In genomic region chr2:25575432-25576027, GRCm38 (mm10) we compare ENCODE assay signal across 8 mouse cellular contexts. TPM values are rescaled to one million over a fixed set of nuclear protein-coding genes. Genes with fewer than 3 reads are reported as not detected.
DNase-seq lines count a peak whose midpoint lies in the region; ATAC-seq and TF ChIP-seq lines count a peak whose summit lies in the region.

No protein-coding gene starts in this region.

- no peak for TF ChIP-seq EP300 in lung, postnatal 0 days (IDR thresholded peaks at IDR 0.05)

- peak overlapping the region; percentile 46; the same call in 1 of the 2 replicates for H3K9ac ChIP-seq in forebrain, postnatal 0 days
- H3K9ac ChIP-seq in kidney, embryonic 14.5 days (ENCODE audit: low read depth, low read length): peak overlapping the region; percentile 51
- H3K9ac ChIP-seq in lung, postnatal 0 days (replicated peaks; ENCODE audit: low read depth): peak overlapping the region; percentile 23; the same call in 1 of the 2 replicates

- H3K4me1 ChIP-seq in bone marrow macrophage, adult 2 months (ENCODE audit: control insufficient read depth, insufficient read depth, low read length): peaks cover 15% of the 10 kb centered on the region
- peaks cover 15% of the 10 kb centered on the region; the same call in 1 of the 2 replicates for H3K4me1 ChIP-seq in forebrain, postnatal 0 days (ENCODE audit: insufficient read depth)
- peaks cover 40% of the 10 kb centered on the region for H3K4me1 ChIP-seq in kidney, embryonic 14.5 days (ENCODE audit: control insufficient read depth, insufficient read depth, low read length)
- H3K4me1 ChIP-seq in lung, postnatal 0 days (ENCODE audit: insufficient read depth, low read depth, low read length): peaks cover 23% of the 10 kb centered on the region
- peaks cover 27% of the 10 kb centered on the region for H3K4me1 ChIP-seq in small intestine, adult 2 months (ENCODE audit: control insufficient read depth, insufficient read depth, insufficient read length, low read length)

- H3K4me2 ChIP-seq in forebrain, postnatal 0 days (ENCODE audit: low read depth): peak overlapping the region; percentile 94
- H3K4me2 ChIP-seq in kidney, embryonic 14.5 days (replicated peaks; ENCODE audit: low read depth, low read length): peak overlapping the region; percentile 59
- H3K4me2 ChIP-seq in lung, postnatal 0 days (replicated peaks; ENCODE audit: low read depth, low read length): peak overlapping the region; percentile 81

- peak; percentile 58 for DNase-seq in ovary, postnatal 36 days (ENCODE audit: low spot score)
- no peak for DNase-seq in ovary, adult 18-20 months (ENCODE audit: low spot score)
- DNase-seq in forebrain, postnatal 0 days: peak; percentile 40
- DNase-seq in lung, postnatal 0 days (ENCODE audit: low spot score): peak; percentile 72
- no peak for DNase-seq in urinary bladder, postnatal 10 days (ENCODE audit: low spot score)

- no peaks in the 10 kb centered on the region for H3K9me3 ChIP-seq in forebrain, postnatal 0 days (ENCODE audit: low read length)
- peaks cover 2% of the 10 kb centered on the region; the same call in 1 of the 2 replicates for H3K9me3 ChIP-seq in kidney, embryonic 14.5 days (ENCODE audit: control insufficient read depth, low read length)
- H3K9me3 ChIP-seq in lung, postnatal 0 days (ENCODE audit: low read length): no peaks in the 10 kb centered on the region

- TF ChIP-seq POLR2A in bone marrow macrophage, adult 2 months (IDR thresholded peaks at IDR 0.05; ENCODE audit: borderline replicate concordance, low read depth, low read length): no peak
- no peak for TF ChIP-seq POLR2A in small intestine, adult 2 months (IDR thresholded peaks at IDR 0.05; ENCODE audit: low read depth, low read length)

- 0 out of 2 replicates have a peak overlapping the region, but pooled peaks have one; percentile 9 for H3K27ac ChIP-seq in bone marrow macrophage, adult 2 months (ENCODE audit: insufficient read depth, low read depth, low read length)
- peak overlapping the region; percentile 90 for H3K27ac ChIP-seq in forebrain, postnatal 0 days (ENCODE audit: low read depth, low read length)
- peak overlapping the region; percentile 82; the same call in 1 of the 2 replicates for H3K27ac ChIP-seq in kidney, embryonic 14.5 days (ENCODE audit: low read depth, low read length)
- H3K27ac ChIP-seq in lung, postnatal 0 days (ENCODE audit: low read length): peak overlapping the region; percentile 87; the same call in 1 of the 2 replicates
- H3K27ac ChIP-seq in small intestine, adult 2 months (ENCODE audit: insufficient read depth, low read depth, low read length): no peak overlapping the region

- peaks cover 24% of the 10 kb centered on the region; the same call in 1 of the 2 replicates for H3K36me3 ChIP-seq in forebrain, postnatal 0 days (ENCODE audit: insufficient read depth)
- H3K36me3 ChIP-seq in kidney, embryonic 14.5 days (ENCODE audit: control insufficient read depth, insufficient read depth, low read length): peaks cover 5% of the 10 kb centered on the region; the same call in 1 of the 2 replicates
- H3K36me3 ChIP-seq in lung, postnatal 0 days (ENCODE audit: insufficient read depth, low read length): no peaks in the 10 kb centered on the region
- no peaks in the 10 kb centered on the region for H3K36me3 ChIP-seq in small intestine, adult 2 months (ENCODE audit: control insufficient read depth, insufficient read depth, low read length)

- 0 out of 2 replicates have a peak, but pooled peaks have one; percentile 0 for ATAC-seq in forebrain, postnatal 0 days
- no peak for ATAC-seq in kidney, embryonic 14.5 days (ENCODE audit: low FRiP score, low TSS enrichment)
- ATAC-seq in lung, postnatal 0 days: peak; percentile 27

- peaks cover 40% of the 10 kb centered on the region for H3K27me3 ChIP-seq in forebrain, postnatal 0 days (ENCODE audit: insufficient read depth, low read length)
- peaks cover 50% of the 10 kb centered on the region for H3K27me3 ChIP-seq in kidney, embryonic 14.5 days (ENCODE audit: control insufficient read depth, insufficient read depth, low read length)
- peaks cover 46% of the 10 kb centered on the region for H3K27me3 ChIP-seq in lung, postnatal 0 days (replicated peaks; ENCODE audit: insufficient read depth, low read length)
- peaks cover 36% of the 10 kb centered on the region for H3K27me3 ChIP-seq in small intestine, adult 2 months (ENCODE audit: control insufficient read depth, insufficient read depth, low read length)

- H3K4me3 ChIP-seq in bone marrow macrophage, adult 2 months (ENCODE audit: insufficient read depth, low read length): peak overlapping the region; percentile 62
- H3K4me3 ChIP-seq in forebrain, postnatal 0 days (ENCODE audit: low read depth, low read length): peak overlapping the region; percentile 63
- H3K4me3 ChIP-seq in kidney, embryonic 14.5 days (ENCODE audit: low read length): peak overlapping the region; percentile 58
- H3K4me3 ChIP-seq in lung, postnatal 0 days (ENCODE audit: low read depth, low read length): peak overlapping the region; percentile 46
- H3K4me3 ChIP-seq in small intestine, adult 2 months (ENCODE audit: low read depth, low read length): peak overlapping the region; percentile 72

- 7% methylated on average over 20 of the region's 21 CpGs for WGBS in forebrain, postnatal 0 days
- WGBS in kidney, embryonic 14.5 days: 18% methylated on average over 21 of the region's 21 CpGs
- 7% methylated on average over 21 of the region's 21 CpGs for WGBS in lung, postnatal 0 days
- WGBS in small intestine, adult 2 months: 6% methylated on average over 21 of the region's 21 CpGs

- no peak for TF ChIP-seq CTCF in bone marrow macrophage, adult 2 months (IDR thresholded peaks at IDR 0.05; ENCODE audit: low read depth, low read length)
- no peak for TF ChIP-seq CTCF in forebrain, postnatal 0 days (IDR thresholded peaks at IDR 0.05; ENCODE audit: low read depth)
- no peak for TF ChIP-seq CTCF in lung, postnatal 0 days (IDR thresholded peaks at IDR 0.05)
- TF ChIP-seq CTCF in small intestine, adult 2 months (IDR thresholded peaks at IDR 0.05; ENCODE audit: extremely low read depth, insufficient read length, insufficient replicate concordance, low read depth, low read length): no peak

RNA-seq across cellular contexts. Expression of gene Phpt1, which starts 0.5 kb away (rescaled TPM):
- 20.0 and 23.0 TPM in 2 replicates for polyA plus RNA-seq in bone marrow macrophage, adult 2 months (2012; ENCODE audit: insufficient read depth, insufficient read length, missing spikeins)
- total RNA-seq in forebrain, postnatal 0 days (2014; rRNA removed): 33.7 and 43.2 TPM in 2 replicates
- polyA plus RNA-seq in forebrain, postnatal 0 days (2015; fragmentation: Nextera tagmentation; extraction: Ambion mirVana): 171 and 185 TPM in 2 replicates
- 229 and 294 TPM in 2 replicates for polyA plus RNA-seq in kidney, embryonic 14.5 days (2014; fragmentation: Nextera tagmentation; extraction: Ambion mirVana)
- polyA plus RNA-seq in lung, postnatal 0 days (2015; fragmentation: Nextera tagmentation; extraction: Ambion mirVana): 97.7 and 103 TPM in 2 replicates
- 15.8 and 29.7 TPM in 2 replicates for polyA plus RNA-seq in small intestine, adult 2 months (2012; rRNA removed)

RNA-seq across cellular contexts. Expression of gene Mamdc4, which starts 0.9 kb away (rescaled TPM):
- 0.60 and 1.3 TPM in 2 replicates for polyA plus RNA-seq in bone marrow macrophage, adult 2 months (2012; ENCODE audit: insufficient read depth, insufficient read length, missing spikeins)
- total RNA-seq in forebrain, postnatal 0 days (2014; rRNA removed): 1.0 and 9.0 TPM in 2 replicates
- 0.21 and 0.26 TPM in 2 replicates for polyA plus RNA-seq in forebrain, postnatal 0 days (2015; fragmentation: Nextera tagmentation; extraction: Ambion mirVana)
- polyA plus RNA-seq in kidney, embryonic 14.5 days (2014; fragmentation: Nextera tagmentation; extraction: Ambion mirVana): 3.3 and 7.5 TPM in 2 replicates
- 0.31 and 1.2 TPM in 2 replicates for polyA plus RNA-seq in lung, postnatal 0 days (2015; fragmentation: Nextera tagmentation; extraction: Ambion mirVana)
- polyA plus RNA-seq in small intestine, adult 2 months (2012; rRNA removed): 0.52 and 1.1 TPM in 2 replicates

RNA-seq across cellular contexts. Expression of gene Ajm1, which starts 6.0 kb away (rescaled TPM):
- polyA plus RNA-seq in bone marrow macrophage, adult 2 months (2012; ENCODE audit: insufficient read depth, insufficient read length, missing spikeins): 0.11 and 0.21 TPM in 2 replicates
- total RNA-seq in forebrain, postnatal 0 days (2014; rRNA removed): 13.5 and 16.0 TPM in 2 replicates
- polyA plus RNA-seq in forebrain, postnatal 0 days (2015; fragmentation: Nextera tagmentation; extraction: Ambion mirVana): 11.3 and 13.7 TPM in 2 replicates
- polyA plus RNA-seq in kidney, embryonic 14.5 days (2014; fragmentation: Nextera tagmentation; extraction: Ambion mirVana): 0.07 and 0.18 TPM in 2 replicates
- polyA plus RNA-seq in lung, postnatal 0 days (2015; fragmentation: Nextera tagmentation; extraction: Ambion mirVana): 0.07 TPM in 1 of 2 replicates, not detected in the other
- 1.7 and 2.2 TPM in 2 replicates for polyA plus RNA-seq in small intestine, adult 2 months (2012; rRNA removed)

RNA-seq across cellular contexts. Expression of gene Edf1, which starts 17.9 kb away (rescaled TPM):
- polyA plus RNA-seq in bone marrow macrophage, adult 2 months (2012; ENCODE audit: insufficient read depth, insufficient read length, missing spikeins): 142 and 160 TPM in 2 replicates
- total RNA-seq in forebrain, postnatal 0 days (2014; rRNA removed): 151 and 174 TPM in 2 replicates
- polyA plus RNA-seq in forebrain, postnatal 0 days (2015; fragmentation: Nextera tagmentation; extraction: Ambion mirVana): 368 and 392 TPM in 2 replicates
- polyA plus RNA-seq in kidney, embryonic 14.5 days (2014; fragmentation: Nextera tagmentation; extraction: Ambion mirVana): 314 and 436 TPM in 2 replicates
- 297 and 329 TPM in 2 replicates for polyA plus RNA-seq in lung, postnatal 0 days (2015; fragmentation: Nextera tagmentation; extraction: Ambion mirVana)
- polyA plus RNA-seq in small intestine, adult 2 months (2012; rRNA removed): 209 and 413 TPM in 2 replicates

RNA-seq across cellular contexts. Expression of gene Traf2, which starts 28.8 kb away (rescaled TPM):
- polyA plus RNA-seq in bone marrow macrophage, adult 2 months (2012; ENCODE audit: insufficient read depth, insufficient read length, missing spikeins): 14.8 and 15.5 TPM in 2 replicates
- total RNA-seq in forebrain, postnatal 0 days (2014; rRNA removed): 8.0 and 9.6 TPM in 2 replicates
- polyA plus RNA-seq in forebrain, postnatal 0 days (2015; fragmentation: Nextera tagmentation; extraction: Ambion mirVana): 7.8 and 9.2 TPM in 2 replicates
- 30.2 and 34.0 TPM in 2 replicates for polyA plus RNA-seq in kidney, embryonic 14.5 days (2014; fragmentation: Nextera tagmentation; extraction: Ambion mirVana)
- 20.7 and 21.0 TPM in 2 replicates for polyA plus RNA-seq in lung, postnatal 0 days (2015; fragmentation: Nextera tagmentation; extraction: Ambion mirVana)
- polyA plus RNA-seq in small intestine, adult 2 months (2012; rRNA removed): 8.2 and 13.7 TPM in 2 replicates

Comparison
In these comparisons a context has a peak if more than half of its experiments do, and no peak if none do; other contexts are left out.
1. DNase-seq: peak in ovary, postnatal 36 days (single experiment), forebrain, postnatal 0 days (single experiment) and lung, postnatal 0 days (single experiment); none in ovary, adult 18-20 months (single experiment) and urinary bladder, postnatal 10 days (single experiment).
2. Peak in every context shown above with its lines, with median percentiles within 50 percentile points of each other: H3K4me3 ChIP-seq, H3K4me2 ChIP-seq and H3K9ac ChIP-seq.